Mouse (Mus musculus) frontal cortex, postnatal 25 days (tissue): ENCODE results near the gene Dppa3.

Experiments
- DNase-seq, 2 experiments: peaks; one replicate each; pipeline ENCODE4 v3.0.0; 2022; ENCODE audit warnings: low spot score in 2 of 2

Gene Dppa3

DNA sequence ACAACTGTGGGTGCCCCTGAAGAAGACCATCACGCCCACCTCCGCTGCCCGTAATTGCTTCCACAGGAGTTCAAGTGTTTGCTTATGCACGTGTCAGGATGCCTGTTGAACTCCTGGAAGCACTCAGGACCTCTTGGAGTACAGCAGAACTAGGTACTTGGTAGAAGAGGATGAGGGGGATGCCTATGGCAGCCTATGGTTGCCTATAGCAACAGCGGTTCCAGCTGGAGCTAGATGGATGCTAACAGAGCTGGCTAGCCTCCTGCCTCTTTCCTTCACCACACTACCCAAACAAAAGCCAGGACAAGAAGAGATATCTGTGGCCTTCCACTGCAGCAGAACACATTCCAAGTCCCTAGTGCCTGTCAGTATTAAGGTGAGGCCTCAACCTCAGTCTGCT, 41.5 kb downstream of the Dppa3 start:
- no peak for DNase-seq

- no peak for DNase-seq
These were observed 42.6 kb downstream of the Dppa3 start for GRCm38 (mm10) chr6:122668823-122669222.

- DNase-seq: peak; percentile 100
These were observed 43.4 kb downstream of the Dppa3 start for GRCm38 (mm10) chr6:122669406-122670200.

DNA sequence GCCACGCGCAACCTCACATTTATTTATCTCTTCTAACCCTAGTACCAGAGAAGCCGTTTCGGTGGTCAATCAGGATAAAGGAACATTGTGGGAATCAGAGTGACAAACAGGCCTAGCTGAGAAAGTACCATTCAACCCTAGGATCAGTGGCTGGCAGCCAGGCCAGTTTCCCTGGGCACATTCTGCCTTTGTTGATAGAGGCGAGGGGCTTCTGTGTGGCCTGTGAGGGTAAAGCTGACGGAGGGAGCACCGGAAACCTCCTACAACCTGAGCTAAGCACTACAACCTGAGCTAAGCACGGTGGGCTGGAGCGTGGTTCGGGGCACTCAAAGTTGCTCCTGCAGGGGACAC, 44.0 kb downstream of the Dppa3 start:
- DNase-seq: no peak

DNA sequence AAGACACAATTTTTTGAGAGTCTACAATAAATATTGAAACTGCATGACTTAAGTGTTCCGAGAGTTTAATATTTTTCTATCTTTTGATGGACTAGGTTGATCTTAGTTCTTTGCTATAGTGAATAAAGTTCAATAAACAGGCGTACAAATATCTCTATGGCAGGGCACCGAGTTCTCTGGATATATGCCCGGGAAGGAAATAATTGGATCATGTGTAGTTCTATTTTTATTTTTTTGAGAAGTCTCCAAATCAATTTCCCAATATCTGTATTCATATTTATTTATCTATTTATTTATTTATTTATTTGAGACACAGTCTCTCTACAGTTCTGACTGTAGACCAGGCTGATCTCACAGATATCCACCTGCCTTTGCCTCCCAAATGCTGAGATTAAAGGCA, 44.6 kb downstream of the Dppa3 start:
- DNase-seq: no peak

DNA sequence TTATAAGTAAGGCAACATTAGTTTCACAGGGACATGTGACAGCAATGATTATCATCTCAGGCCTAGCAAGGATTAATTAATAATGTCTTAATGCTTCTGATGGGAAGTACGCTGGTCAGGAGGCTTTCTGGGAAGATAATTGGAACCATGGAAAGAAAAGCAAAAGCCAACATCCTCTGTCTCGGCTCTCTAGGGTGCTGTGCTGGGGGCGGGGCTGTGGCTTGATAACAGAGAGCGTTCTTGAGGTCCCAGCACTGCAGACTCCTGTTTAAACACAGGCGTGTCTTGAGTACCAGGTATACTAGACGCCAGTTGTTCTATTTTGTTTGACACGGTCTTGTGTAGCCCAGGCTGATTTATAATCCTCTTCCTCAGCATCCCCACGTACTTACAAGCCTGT, 46.5 kb downstream of the Dppa3 start:
- no peak for DNase-seq
